Mouse (Mus musculus) kidney, embryonic 14.5 days (tissue): ENCODE data around the gene Cux2. TPM values are rescaled to one million over a fixed set of nuclear protein-coding genes. Genes with fewer than 3 reads are reported as not detected.
A peak's percentile ranks its signal among the peaks of the same experiment; 100 is the strongest.

Experiments used
- ATAC-seq: fragments of 200-750 bp; cut with Nextera tagmentation; 2 replicates; pipeline ENCODE4 v1.8.0; 2017; ENCODE audit warnings: moderate number of reproducible peaks, mild to moderate bottlenecking, moderate TSS enrichment, moderate library complexity; ENCODE audit not compliant: low FRiP score, low TSS enrichment
- H3K27ac ChIP-seq: fragments of 300-500 bp; sonication (generic); 2 replicates; pipeline ENCODE4 v1.5.1; 2014; ENCODE audit warnings: low read depth, mild to moderate bottlenecking, low read length, moderate library complexity, mixed read lengths
- H3K27me3 ChIP-seq: fragments of 300-500 bp; sonication (generic); 2 replicates; pipeline ENCODE4 v1.6.1; 2014; ENCODE audit warnings: mild to moderate bottlenecking, low read length; ENCODE audit not compliant: control insufficient read depth, insufficient read depth
- H3K36me3 ChIP-seq: fragments of 300-500 bp; sonication (generic); 2 replicates; pipeline ENCODE4 v1.6.1; 2014; ENCODE audit warnings: low read length, mixed read lengths; ENCODE audit not compliant: control insufficient read depth, insufficient read depth
- H3K4me1 ChIP-seq: fragments of 300-500 bp; sonication (generic); 2 replicates; pipeline ENCODE4 v1.6.1; 2014; ENCODE audit warnings: low read length, mixed read lengths; ENCODE audit not compliant: control insufficient read depth, insufficient read depth
- H3K4me2 ChIP-seq: fragments of 300-500 bp; sonication (generic); replicated peaks from 2 replicates; pipeline ENCODE4 v1.6.1; 2014; ENCODE audit warnings: low read depth, mild to moderate bottlenecking, low read length
- H3K4me3 ChIP-seq: fragments of 300-500 bp; sonication (generic); 2 replicates; pipeline ENCODE4 v1.5.1; 2014; ENCODE audit warnings: mild to moderate bottlenecking, low read length
- H3K9ac ChIP-seq: fragments of 300-500 bp; sonication (generic); 2 replicates; pipeline ENCODE4 v1.6.1; 2014; ENCODE audit warnings: low read depth, mild to moderate bottlenecking, low read length, moderate library complexity
- H3K9me3 ChIP-seq: fragments of 300-500 bp; sonication (generic); 2 replicates; pipeline ENCODE4 v1.6.1; 2016; ENCODE audit warnings: low read length; ENCODE audit not compliant: control insufficient read depth
- WGBS: fragments of 180-500 bp; shearing (Covaris S2); extraction: QIAGEN DNeasy Blood & Tissue Kit; methylation state at CpG from one replicate; pipeline ENCODE4 v1.1.7; 2014; 5-methylcytosine and 5-hydroxymethylcytosine counted together
- polyA plus RNA-seq: library from polyadenylated mRNA; unstranded; fragments of >200 nt; fragmentation: Nextera tagmentation; extraction: Ambion mirVana; gene quantifications from 2 replicates; pipeline ENCODE4 v1.2.1, GENCODE M21; 2014

Gene Cux2
- polyA plus RNA-seq, 1 experiment from 2014 or later: 15.1 TPM

- no peaks in the 10 kb centered on the region for H3K9me3 ChIP-seq
- H3K4me3 ChIP-seq: no peak overlapping the region
- H3K36me3 ChIP-seq: peaks cover 17% of the 10 kb centered on the region; the same call in 1 of the 2 replicates
- no peak overlapping the region for H3K9ac ChIP-seq
- H3K4me1 ChIP-seq: no peaks in the 10 kb centered on the region
- no peak overlapping the region for H3K27ac ChIP-seq
- no peak for ATAC-seq
- H3K4me2 ChIP-seq: no peak overlapping the region
- H3K27me3 ChIP-seq: no peaks in the 10 kb centered on the region
- WGBS: 93% methylated on average over 12 of the region's 12 CpGs
Observed at GRCm38 (mm10) chr5:121875041-121875440, 174.9 kb downstream of the Cux2 start.

GRCm38 (mm10) chr5:121872158-121872557, 177.7 kb downstream of the Cux2 start:
- H3K9ac ChIP-seq: no peak overlapping the region
- H3K4me3 ChIP-seq: no peak overlapping the region
- H3K4me1 ChIP-seq: no peaks in the 10 kb centered on the region
- 9% methylated on average over 4 of the region's 4 CpGs for WGBS
- ATAC-seq: peak; percentile 46; the same call in 1 of the 2 replicates
- no peak overlapping the region for H3K4me2 ChIP-seq
- H3K27ac ChIP-seq: no peak overlapping the region
- H3K27me3 ChIP-seq: no peaks in the 10 kb centered on the region
- no peaks in the 10 kb centered on the region for H3K9me3 ChIP-seq
- H3K36me3 ChIP-seq: peaks cover 22% of the 10 kb centered on the region; the same call in 1 of the 2 replicates

- H3K36me3 ChIP-seq: peaks cover 18% of the 10 kb centered on the region; the same call in 1 of the 2 replicates
- H3K4me1 ChIP-seq: no peaks in the 10 kb centered on the region
- H3K9ac ChIP-seq: no peak overlapping the region
- no peak overlapping the region for H3K27ac ChIP-seq
- WGBS: 83% methylated on average over 13 of the region's 13 CpGs
- H3K9me3 ChIP-seq: no peaks in the 10 kb centered on the region
- no peak overlapping the region for H3K4me3 ChIP-seq
- H3K27me3 ChIP-seq: no peaks in the 10 kb centered on the region
- no peak for ATAC-seq
- H3K4me2 ChIP-seq: no peak overlapping the region
Observed at GRCm38 (mm10) chr5:121871515-121872030, 178.3 kb downstream of the Cux2 start.

- WGBS: 70% methylated on average over 5 of the region's 6 CpGs
- ATAC-seq: no peak
Observed at GRCm38 (mm10) chr5:121870832-121871231, 179.1 kb downstream of the Cux2 start.

GRCm38 (mm10) chr5:121867963-121868362, 181.9 kb downstream of the Cux2 start:
- H3K9me3 ChIP-seq: no peaks in the 10 kb centered on the region
- no peak for ATAC-seq
- H3K4me2 ChIP-seq: no peak overlapping the region
- 48% methylated on average over 5 of the region's 5 CpGs for WGBS
- peaks cover 4% of the 10 kb centered on the region; the same call in 1 of the 2 replicates for H3K36me3 ChIP-seq
- H3K4me3 ChIP-seq: no peak overlapping the region
- H3K9ac ChIP-seq: no peak overlapping the region
- no peaks in the 10 kb centered on the region for H3K27me3 ChIP-seq
- no peak overlapping the region for H3K27ac ChIP-seq
- H3K4me1 ChIP-seq: no peaks in the 10 kb centered on the region

More at GRCm38 (mm10) chr5:121870832-121871231, 179.1 kb downstream of the Cux2 start:
- Histone ChIP-seq H3K4me1 (no peaks in the 10 kb centered on the region), H3K9ac (no peak overlapping the region), H3K36me3 (peaks cover 13% of the 10 kb centered on the region; the same call in 1 of the 2 replicates), H3K9me3 (no peaks in the 10 kb centered on the region), H3K4me3 (no peak overlapping the region), H3K27ac (no peak overlapping the region), H3K27me3 (no peaks in the 10 kb centered on the region), H3K4me2 (no peak overlapping the region)

- Histone ChIP-seq H3K27me3 (no peaks in the 10 kb centered on the region), H3K4me2 (no peak overlapping the region; the same call in 1 of the 2 replicates), H3K4me1 (no peaks in the 10 kb centered on the region), H3K27ac (no peak overlapping the region), H3K4me3 (no peak overlapping the region), H3K9me3 (peaks cover 6% of the 10 kb centered on the region; the same call in 1 of the 2 replicates), H3K36me3 (peaks cover 8% of the 10 kb centered on the region; the same call in 1 of the 2 replicates), H3K9ac (no peak overlapping the region)
- 18% methylated on average over 7 of the region's 11 CpGs for WGBS
- ATAC-seq: no peak
Observed at GRCm38 (mm10) chr5:121864330-121864729, 185.6 kb downstream of the Cux2 start.

GRCm38 (mm10) chr5:121861964-121862363, 187.9 kb downstream of the Cux2 start:
- ATAC-seq: no peak
- Histone ChIP-seq H3K27ac (no peak overlapping the region), H3K9ac (no peak overlapping the region), H3K4me3 (no peak overlapping the region), H3K4me1 (no peaks in the 10 kb centered on the region), H3K27me3 (no peaks in the 10 kb centered on the region), H3K36me3 (peaks cover 7% of the 10 kb centered on the region; the same call in 1 of the 2 replicates), H3K4me2 (no peak overlapping the region), H3K9me3 (peaks cover 6% of the 10 kb centered on the region; the same call in 1 of the 2 replicates)
- 30% methylated on average over 5 of the region's 5 CpGs for WGBS

GRCm38 (mm10) chr5:121858427-121858826, 191.5 kb downstream of the Cux2 start:
- Histone ChIP-seq H3K27me3 (no peaks in the 10 kb centered on the region), H3K36me3 (peaks cover 23% of the 10 kb centered on the region), H3K4me2 (no peak overlapping the region), H3K27ac (no peak overlapping the region), H3K4me3 (no peak overlapping the region), H3K9me3 (peaks cover 6% of the 10 kb centered on the region; the same call in 1 of the 2 replicates), H3K9ac (no peak overlapping the region), H3K4me1 (no peaks in the 10 kb centered on the region)
- ATAC-seq: no peak
- WGBS: 91% methylated on average over 12 of the region's 12 CpGs

GRCm38 (mm10) chr5:121856740-121857139, 193.2 kb downstream of the Cux2 start:
- Histone ChIP-seq H3K27me3 (no peaks in the 10 kb centered on the region), H3K4me2 (no peak overlapping the region), H3K36me3 (peaks cover 38% of the 10 kb centered on the region), H3K4me3 (no peak overlapping the region), H3K9ac (no peak overlapping the region), H3K27ac (no peak overlapping the region), H3K4me1 (no peaks in the 10 kb centered on the region), H3K9me3 (peaks cover 6% of the 10 kb centered on the region; the same call in 1 of the 2 replicates)
- WGBS: 71% methylated on average over 11 of the region's 11 CpGs
- ATAC-seq: no peak
